Mouse (Mus musculus): ENCODE measurements at regions not wholly inside any gene's neighbourhood (a gene's known extent, or its start where the extent isn't known, plus 50 kb on each side); places are given as distances from the start of the nearest gene placed in this dataset.

DNA sequence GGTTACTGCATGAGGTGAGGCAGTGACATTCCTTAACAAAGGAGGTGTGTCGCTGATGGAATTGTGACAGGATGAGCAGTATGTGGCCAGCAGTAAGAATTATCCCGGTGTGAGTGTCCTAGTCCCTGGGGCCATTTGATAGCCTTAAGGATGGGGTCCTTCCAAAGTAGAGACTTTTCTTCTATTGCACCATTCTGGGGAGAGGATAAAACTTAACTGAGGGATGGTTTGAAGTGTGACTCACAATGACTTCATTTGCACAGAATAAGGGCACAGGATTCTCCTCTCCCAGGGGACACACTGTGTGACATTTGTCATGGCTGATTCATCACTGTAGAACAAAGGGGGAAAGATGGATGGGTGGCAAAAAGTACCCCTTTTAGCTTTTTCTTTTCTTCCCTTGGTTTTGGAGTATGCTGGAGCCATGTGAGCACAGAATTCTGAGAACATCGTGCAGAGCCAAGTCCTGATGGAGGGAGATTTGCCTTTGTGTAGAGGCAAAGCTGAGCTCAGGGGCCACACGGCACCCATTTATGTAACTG, 63.6 kb upstream of the Gpr12 start:
- Histone ChIP-seq H3K9me3 (ENCODE audit: control insufficient read depth, low read length) (no peaks in the 10 kb centered on the region), H3K4me1 (replicated peaks; ENCODE audit: control insufficient read depth, insufficient read depth, low read length) (0 out of 2 replicates have a peak, but pooled peaks cover 3% of the 10 kb centered on the region), H3K9ac (ENCODE audit: low read length) (no peak overlapping the region), H3K4me2 (ENCODE audit: low read depth, low read length, severe bottlenecking) (no peak overlapping the region), H3K36me3 (ENCODE audit: control insufficient read depth, insufficient read depth, low read length) (no peaks in the 10 kb centered on the region), H3K27ac (ENCODE audit: low read depth, low read length) (no peak overlapping the region), H3K27me3 (ENCODE audit: control insufficient read depth, insufficient read depth, low read length) (no peaks in the 10 kb centered on the region), H3K4me3 (ENCODE audit: low read depth, low read length) (no peak overlapping the region)
- DNase-seq (ENCODE audit: low spot score) (no peak), ATAC-seq (replicated peaks; ENCODE audit: low FRiP score) (0 out of 2 replicates have a peak, but pooled peaks have one; percentile 15)
- 79% methylated on average over 4 of the region's 4 CpGs for WGBS

GRCm38 (mm10) chr5:146647628-146648380, 62.8 kb upstream of the Gpr12 start:
- no peaks in the 10 kb centered on the region for H3K36me3 ChIP-seq (ENCODE audit: control insufficient read depth, insufficient read depth, low read length)
- DNase-seq (ENCODE audit: low spot score) = no peak
- no peak overlapping the region for H3K9ac ChIP-seq (ENCODE audit: low read length)
- peak; percentile 67; the same call in 1 of the 2 replicates for ATAC-seq (replicated peaks; ENCODE audit: low FRiP score)
- no peak overlapping the region for H3K4me2 ChIP-seq (ENCODE audit: low read depth, low read length, severe bottlenecking)
- H3K27ac ChIP-seq (ENCODE audit: low read depth, low read length) = no peak overlapping the region
- H3K4me1 ChIP-seq (replicated peaks; ENCODE audit: control insufficient read depth, insufficient read depth, low read length) = 0 out of 2 replicates have a peak, but pooled peaks cover 2% of the 10 kb centered on the region
- H3K9me3 ChIP-seq (ENCODE audit: control insufficient read depth, low read length) = no peaks in the 10 kb centered on the region
- no peaks in the 10 kb centered on the region for H3K27me3 ChIP-seq (ENCODE audit: control insufficient read depth, insufficient read depth, low read length)
- no peak overlapping the region for H3K4me3 ChIP-seq (ENCODE audit: low read depth, low read length)
- WGBS = 33% methylated on average over 11 of the region's 11 CpGs

DNA sequence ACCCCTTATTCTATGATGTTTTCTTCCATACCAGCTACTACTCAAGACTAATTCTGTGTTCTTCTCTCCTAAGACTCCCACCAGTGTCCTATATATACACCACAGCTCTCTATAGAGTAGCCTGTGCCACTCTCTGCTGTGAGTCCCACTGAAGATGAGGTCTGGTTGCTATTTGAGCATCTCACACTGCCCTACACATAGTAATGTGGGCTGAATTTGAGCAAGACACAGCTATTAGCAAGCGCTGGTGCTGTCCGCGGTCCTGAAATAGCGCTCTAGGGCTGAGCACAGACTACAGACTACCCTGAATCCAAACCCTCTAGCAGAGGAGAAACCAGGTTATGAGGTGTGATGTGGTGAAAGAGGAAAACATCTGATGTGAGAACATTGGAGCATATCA, 59.5 kb upstream of the Gpr12 start:
- Histone ChIP-seq H3K36me3 (ENCODE audit: control insufficient read depth, insufficient read depth, low read length) (no peaks in the 10 kb centered on the region), H3K4me2 (ENCODE audit: low read depth, low read length, severe bottlenecking) (no peak overlapping the region), H3K4me1 (replicated peaks; ENCODE audit: control insufficient read depth, insufficient read depth, low read length) (0 out of 2 replicates have a peak, but pooled peaks cover 2% of the 10 kb centered on the region), H3K27ac (ENCODE audit: low read depth, low read length) (no peak overlapping the region), H3K9ac (ENCODE audit: low read length) (no peak overlapping the region), H3K27me3 (ENCODE audit: control insufficient read depth, insufficient read depth, low read length) (no peaks in the 10 kb centered on the region), H3K4me3 (ENCODE audit: low read depth, low read length) (no peak overlapping the region), H3K9me3 (ENCODE audit: control insufficient read depth, low read length) (no peaks in the 10 kb centered on the region)
- no peak for ATAC-seq (replicated peaks; ENCODE audit: low FRiP score)
- 8% methylated on average over 4 of the region's 4 CpGs for WGBS
- peak; percentile 85 for DNase-seq (ENCODE audit: low spot score)

DNA sequence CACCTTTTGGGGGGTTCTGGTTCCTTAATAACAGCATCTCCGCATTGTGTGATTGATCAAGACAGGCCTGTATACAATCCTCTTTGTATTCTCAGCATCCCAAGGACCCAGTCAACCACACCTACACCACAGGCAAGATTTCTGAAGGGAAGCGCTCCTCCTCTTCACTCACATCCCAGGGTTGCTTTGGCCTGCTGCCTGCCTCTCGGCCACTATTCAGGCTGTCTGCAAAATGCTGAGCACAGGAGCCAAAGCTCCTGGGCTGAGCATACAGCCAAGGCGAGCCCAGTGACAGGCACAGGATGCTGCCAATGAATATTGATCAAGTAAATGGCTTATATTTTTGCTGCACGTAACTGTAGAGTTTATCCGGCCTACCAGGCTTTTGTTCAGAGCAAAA, 56.9 kb upstream of the Gpr12 start:
- 85% methylated on average over 6 of the region's 6 CpGs for WGBS
- H3K36me3 ChIP-seq (ENCODE audit: control insufficient read depth, insufficient read depth, low read length) = no peaks in the 10 kb centered on the region

GRCm38 (mm10) chr5:146636859-146637258, 51.8 kb upstream of the Gpr12 start:
- Histone ChIP-seq H3K36me3 (ENCODE audit: control insufficient read depth, insufficient read depth, low read length) (no peaks in the 10 kb centered on the region), H3K4me1 (replicated peaks; ENCODE audit: control insufficient read depth, insufficient read depth, low read length) (no peaks in the 10 kb centered on the region), H3K27ac (ENCODE audit: low read depth, low read length) (no peak overlapping the region), H3K4me3 (ENCODE audit: low read depth, low read length) (no peak overlapping the region), H3K4me2 (ENCODE audit: low read depth, low read length, severe bottlenecking) (no peak overlapping the region), H3K9me3 (ENCODE audit: control insufficient read depth, low read length) (no peaks in the 10 kb centered on the region), H3K9ac (ENCODE audit: low read length) (no peak overlapping the region), H3K27me3 (ENCODE audit: control insufficient read depth, insufficient read depth, low read length) (no peaks in the 10 kb centered on the region)
- ATAC-seq (replicated peaks; ENCODE audit: low FRiP score) (no peak), DNase-seq (ENCODE audit: low spot score) (no peak)
- WGBS = 90% methylated on average over 6 of the region's 6 CpGs

More for the DNA sequence above, 56.9 kb upstream of the Gpr12 start:
- Histone ChIP-seq H3K27me3 (ENCODE audit: control insufficient read depth, insufficient read depth, low read length) (no peaks in the 10 kb centered on the region), H3K4me2 (ENCODE audit: low read depth, low read length, severe bottlenecking) (no peak overlapping the region), H3K4me1 (replicated peaks; ENCODE audit: control insufficient read depth, insufficient read depth, low read length) (no peaks in the 10 kb centered on the region), H3K4me3 (ENCODE audit: low read depth, low read length) (no peak overlapping the region), H3K9me3 (ENCODE audit: control insufficient read depth, low read length) (no peaks in the 10 kb centered on the region), H3K9ac (ENCODE audit: low read length) (no peak overlapping the region), H3K27ac (ENCODE audit: low read depth, low read length) (no peak overlapping the region)
- ATAC-seq (replicated peaks; ENCODE audit: low FRiP score) (no peak), DNase-seq (ENCODE audit: low spot score) (no peak)

All from forebrain, embryonic 11.5 days (tissue).